Mouse (Mus musculus): ENCODE data around the gene Asxl2. TPM values are rescaled to one million over a fixed set of nuclear protein-coding genes. Genes with fewer than 3 reads are reported as not detected.

Gene Asxl2
- total and polyA plus RNA-seq, 2 experiments, result 4.2 to 18.3 TPM

GRCm38 (mm10) chr12:3539605-3540004 is 112.9 kb downstream of the Asxl2 start:
- H3K4me3 ChIP-seq (ENCODE audit: insufficient read depth, low read depth, low read length), result no peak overlapping the region
- H3K27ac ChIP-seq (replicated peaks; ENCODE audit: insufficient read depth, low read depth, low read length), result no peak overlapping the region
- H3K79me2 ChIP-seq (ENCODE audit: control insufficient read depth, insufficient read depth, low read length), result no peaks in the 10 kb centered on the region
- peaks cover 4% of the 10 kb centered on the region; the same call in 1 of the 2 replicates for H3K4me1 ChIP-seq (ENCODE audit: control insufficient read depth, insufficient read depth, low read length)
- no peak for DNase-seq (ENCODE audit: extremely low read depth, low read depth, low spot score)
- no peaks in the 10 kb centered on the region for H3K36me3 ChIP-seq (ENCODE audit: control insufficient read depth, insufficient read depth, low read length)
- no peak overlapping the region for H3K9ac ChIP-seq (ENCODE audit: low read depth, low read length)
- 39% methylated on average over 2 of the region's 2 CpGs for WGBS
- no peak for TF ChIP-seq POLR2A (IDR thresholded peaks at IDR 0.05; ENCODE audit: extremely low read depth, insufficient read depth, low read length)
- no peak for TF ChIP-seq CTCF (IDR thresholded peaks at IDR 0.05; ENCODE audit: low read depth, low read length)
- H3K27me3 ChIP-seq (ENCODE audit: control insufficient read depth, insufficient read depth, low read length), result no peaks in the 10 kb centered on the region

- no peaks in the 10 kb centered on the region for H3K79me2 ChIP-seq (ENCODE audit: control insufficient read depth, insufficient read depth, low read length)
- peaks cover 4% of the 10 kb centered on the region; the same call in 1 of the 2 replicates for H3K4me1 ChIP-seq (ENCODE audit: control insufficient read depth, insufficient read depth, low read length)
- TF ChIP-seq POLR2A (IDR thresholded peaks at IDR 0.05; ENCODE audit: extremely low read depth, insufficient read depth, low read length) (no peak), CTCF (IDR thresholded peaks at IDR 0.05; ENCODE audit: low read depth, low read length) (no peak)
- H3K27me3 ChIP-seq (ENCODE audit: control insufficient read depth, insufficient read depth, low read length), result no peaks in the 10 kb centered on the region
- H3K36me3 ChIP-seq (ENCODE audit: control insufficient read depth, insufficient read depth, low read length), result no peaks in the 10 kb centered on the region
- 94% methylated on average over 7 of the region's 7 CpGs for WGBS
- DNase-seq (ENCODE audit: extremely low read depth, low read depth, low spot score), result no peak
- H3K9ac ChIP-seq (ENCODE audit: low read depth, low read length), result no peak overlapping the region
- H3K4me3 ChIP-seq (ENCODE audit: insufficient read depth, low read depth, low read length), result no peak overlapping the region
- H3K27ac ChIP-seq (replicated peaks; ENCODE audit: insufficient read depth, low read depth, low read length), result no peak overlapping the region
Measured at GRCm38 (mm10) chr12:3540871-3541270, 114.2 kb downstream of the Asxl2 start.

GRCm38 (mm10) chr12:3545451-3545850 is 118.8 kb downstream of the Asxl2 start:
- no peak overlapping the region for H3K9ac ChIP-seq (ENCODE audit: low read depth, low read length)
- no peak overlapping the region for H3K4me3 ChIP-seq (ENCODE audit: insufficient read depth, low read depth, low read length)
- H3K4me1 ChIP-seq (ENCODE audit: control insufficient read depth, insufficient read depth, low read length), result no peaks in the 10 kb centered on the region
- H3K27me3 ChIP-seq (ENCODE audit: control insufficient read depth, insufficient read depth, low read length), result no peaks in the 10 kb centered on the region
- TF ChIP-seq CTCF (IDR thresholded peaks at IDR 0.05; ENCODE audit: low read depth, low read length) (no peak), POLR2A (IDR thresholded peaks at IDR 0.05; ENCODE audit: extremely low read depth, insufficient read depth, low read length) (no peak)
- no peaks in the 10 kb centered on the region for H3K36me3 ChIP-seq (ENCODE audit: control insufficient read depth, insufficient read depth, low read length)
- no peak for DNase-seq (ENCODE audit: extremely low read depth, low read depth, low spot score)
- H3K27ac ChIP-seq (replicated peaks; ENCODE audit: insufficient read depth, low read depth, low read length), result no peak overlapping the region
- 93% methylated on average over 3 of the region's 3 CpGs for WGBS
- no peaks in the 10 kb centered on the region for H3K79me2 ChIP-seq (ENCODE audit: control insufficient read depth, insufficient read depth, low read length)

- Histone ChIP-seq H3K79me2 (ENCODE audit: control insufficient read depth, insufficient read depth, low read length) (no peaks in the 10 kb centered on the region), H3K4me3 (ENCODE audit: insufficient read depth, low read depth, low read length) (no peak overlapping the region), H3K9ac (ENCODE audit: low read depth, low read length) (no peak overlapping the region), H3K27ac (replicated peaks; ENCODE audit: insufficient read depth, low read depth, low read length) (no peak overlapping the region), H3K27me3 (ENCODE audit: control insufficient read depth, insufficient read depth, low read length) (no peaks in the 10 kb centered on the region), H3K36me3 (ENCODE audit: control insufficient read depth, insufficient read depth, low read length) (no peaks in the 10 kb centered on the region), H3K4me1 (ENCODE audit: control insufficient read depth, insufficient read depth, low read length) (no peaks in the 10 kb centered on the region)
- 87% methylated on average over 4 of the region's 4 CpGs for WGBS
- no peak for TF ChIP-seq CTCF (IDR thresholded peaks at IDR 0.05; ENCODE audit: low read depth, low read length)
- TF ChIP-seq POLR2A (IDR thresholded peaks at IDR 0.05; ENCODE audit: extremely low read depth, insufficient read depth, low read length), result no peak
- DNase-seq (ENCODE audit: extremely low read depth, low read depth, low spot score), result no peak
Measured at GRCm38 (mm10) chr12:3546121-3546658, 119.5 kb downstream of the Asxl2 start.

GRCm38 (mm10) chr12:3546781-3547180 is 120.1 kb downstream of the Asxl2 start:
- Histone ChIP-seq H3K27me3 (ENCODE audit: control insufficient read depth, insufficient read depth, low read length) (no peaks in the 10 kb centered on the region), H3K4me1 (ENCODE audit: control insufficient read depth, insufficient read depth, low read length) (no peaks in the 10 kb centered on the region), H3K9ac (ENCODE audit: low read depth, low read length) (no peak overlapping the region), H3K79me2 (ENCODE audit: control insufficient read depth, insufficient read depth, low read length) (no peaks in the 10 kb centered on the region), H3K4me3 (ENCODE audit: insufficient read depth, low read depth, low read length) (no peak overlapping the region), H3K27ac (replicated peaks; ENCODE audit: insufficient read depth, low read depth, low read length) (no peak overlapping the region), H3K36me3 (ENCODE audit: control insufficient read depth, insufficient read depth, low read length) (no peaks in the 10 kb centered on the region)
- WGBS, result 73% methylated on average over 6 of the region's 6 CpGs
- TF ChIP-seq CTCF (IDR thresholded peaks at IDR 0.05; ENCODE audit: low read depth, low read length) (no peak), POLR2A (IDR thresholded peaks at IDR 0.05; ENCODE audit: extremely low read depth, insufficient read depth, low read length) (no peak)
- DNase-seq (ENCODE audit: extremely low read depth, low read depth, low spot score), result no peak

- Histone ChIP-seq H3K9ac (ENCODE audit: low read depth, low read length) (no peak overlapping the region), H3K4me3 (ENCODE audit: insufficient read depth, low read depth, low read length) (no peak overlapping the region), H3K79me2 (ENCODE audit: control insufficient read depth, insufficient read depth, low read length) (no peaks in the 10 kb centered on the region), H3K27ac (replicated peaks; ENCODE audit: insufficient read depth, low read depth, low read length) (no peak overlapping the region), H3K4me1 (ENCODE audit: control insufficient read depth, insufficient read depth, low read length) (no peaks in the 10 kb centered on the region), H3K27me3 (ENCODE audit: control insufficient read depth, insufficient read depth, low read length) (no peaks in the 10 kb centered on the region), H3K36me3 (ENCODE audit: control insufficient read depth, insufficient read depth, low read length) (no peaks in the 10 kb centered on the region)
- WGBS, result 68% methylated on average over 4 of the region's 4 CpGs
- no peak for TF ChIP-seq POLR2A (IDR thresholded peaks at IDR 0.05; ENCODE audit: extremely low read depth, insufficient read depth, low read length)
- DNase-seq (ENCODE audit: extremely low read depth, low read depth, low spot score), result no peak
Measured at GRCm38 (mm10) chr12:3547506-3547905, 120.8 kb downstream of the Asxl2 start.
